Mouse (Mus musculus): Measurements from ENCODE around the gene Endod1.

- TF ChIP-seq CTCF (IDR thresholded peaks at IDR 0.05; ENCODE audit: low read depth) (no peak), EP300 (IDR thresholded peaks at IDR 0.05; ENCODE audit: low read depth) (no peak)
Observed at GRCm38 (mm10) chr9:14378151-14378550, 3.2 kb downstream of the Endod1 start.

All from liver, postnatal 0 days (tissue).